Mouse (Mus musculus) lung, postnatal 10 days (tissue): ENCODE data around the gene Adcy10.

Source experiments
- DNase-seq: peaks from one replicate; pipeline ENCODE4 v3.0.0; 2021

Gene Adcy10

GRCm38 (mm10) chr1:165484688-165485233 is at the start of gene Adcy10:
Gene Adcy10, plus strand, starts transcription at chr1:165485183.
- no peak for DNase-seq

DNA sequence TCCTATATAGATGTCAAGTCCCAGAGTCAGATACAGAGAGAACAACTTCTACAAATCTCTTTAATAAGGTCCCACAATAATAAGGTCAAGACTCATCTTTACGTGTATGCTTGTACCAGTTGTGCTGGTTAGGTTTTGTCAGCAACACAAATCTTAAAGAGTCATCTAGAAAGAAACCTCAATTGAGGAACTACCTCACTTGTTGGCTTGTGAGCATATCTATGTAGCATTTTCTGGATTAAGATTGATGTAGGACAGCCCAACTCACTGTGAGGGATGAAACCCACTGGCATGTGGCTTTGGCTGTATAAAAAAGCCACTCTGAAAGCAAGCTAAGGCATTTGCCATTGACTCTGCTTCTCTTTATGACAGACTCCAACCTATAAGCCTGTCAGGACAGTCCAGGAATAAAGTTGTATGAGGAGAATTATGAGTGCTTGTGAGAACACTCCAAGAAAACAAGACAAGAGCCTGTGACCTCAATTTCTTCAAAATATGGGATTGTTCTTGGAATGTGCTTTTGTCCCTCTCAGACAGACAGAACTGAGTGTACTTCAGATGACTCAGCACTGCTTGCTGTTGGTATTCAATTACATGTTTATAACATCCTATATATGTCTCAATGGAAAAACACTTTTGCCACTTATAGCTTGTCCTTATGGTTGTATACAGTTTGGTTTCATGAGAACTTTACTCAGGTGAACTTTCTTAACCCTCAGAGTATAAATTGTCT is 46.5 kb upstream of the Adcy10 start:
- DNase-seq, result no peak

DNA sequence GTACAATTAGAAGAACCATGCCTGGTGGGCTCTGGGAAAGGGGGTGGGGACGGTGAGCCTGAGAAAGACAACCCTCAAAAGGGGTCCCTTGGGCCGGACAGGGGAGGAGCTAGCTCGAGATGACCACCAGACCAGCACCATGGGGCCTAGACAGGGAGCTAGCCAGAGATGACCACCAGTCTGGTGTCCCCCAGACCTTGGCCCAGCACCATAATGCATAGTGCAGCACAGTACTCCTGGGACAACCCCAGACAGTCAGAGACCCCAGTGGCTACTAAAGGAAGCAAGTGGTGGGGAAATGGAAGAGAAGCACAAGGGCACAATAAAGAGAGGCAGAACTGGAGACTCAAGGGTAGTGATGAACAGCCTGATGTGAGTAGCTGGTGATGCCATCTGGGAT is 44.2 kb upstream of the Adcy10 start:
- no peak for DNase-seq

- DNase-seq, result no peak
Observed at GRCm38 (mm10) chr1:165441201-165441600, 43.8 kb upstream of the Adcy10 start.

DNA sequence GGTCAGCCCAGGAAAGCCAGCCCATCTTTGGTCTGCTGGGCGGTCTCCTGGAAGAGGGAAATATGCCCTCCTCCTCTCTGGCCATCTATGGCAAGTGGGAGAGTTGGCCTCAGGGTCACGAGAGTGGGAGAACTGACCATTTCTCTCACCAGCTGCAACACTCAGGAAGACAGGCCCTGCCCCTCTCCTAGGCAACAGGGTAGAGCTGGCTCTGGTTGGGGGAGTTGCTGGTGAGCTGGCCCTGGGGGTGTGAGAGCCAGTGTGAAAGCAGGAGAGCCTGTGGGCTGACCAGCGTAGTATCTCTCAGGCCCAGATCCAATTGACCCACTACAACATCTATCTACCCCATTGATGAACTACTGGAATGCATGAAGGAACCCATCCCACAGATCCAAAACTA is 43.3 kb upstream of the Adcy10 start:
- DNase-seq, result no peak

DNA sequence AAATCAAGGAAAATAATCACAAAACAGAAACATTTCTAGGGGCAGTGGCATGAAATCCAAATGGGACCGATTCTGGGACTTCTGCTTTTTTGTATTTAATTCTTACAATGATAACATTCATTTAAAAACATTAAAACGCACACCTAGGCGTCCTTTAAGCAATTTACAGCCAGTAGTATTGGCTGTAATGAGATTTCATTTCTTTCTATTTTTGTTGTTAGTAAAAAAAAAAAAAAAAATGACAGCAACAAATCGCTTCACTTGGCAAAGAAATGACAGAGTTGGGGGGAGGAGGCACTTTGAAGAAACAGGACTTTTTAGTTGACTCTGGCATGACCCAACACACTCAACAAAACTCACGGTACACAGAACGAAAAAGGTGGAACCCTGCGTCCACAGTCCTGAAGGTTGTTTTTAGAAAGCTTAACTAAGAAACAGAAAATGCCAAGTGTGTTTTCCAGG is 25.9 kb upstream of the Adcy10 start:
- peak; percentile 40 for DNase-seq

- DNase-seq, result peak; percentile 64
Observed at GRCm38 (mm10) chr1:165459503-165460181, 25.3 kb upstream of the Adcy10 start.

GRCm38 (mm10) chr1:165460360-165460800 is 24.6 kb upstream of the Adcy10 start, which contains the start of the genes Dcaf6 and Mpc2:
Gene Dcaf6, minus strand, starts transcription at chr1:165460475.
Gene Mpc2, plus strand, starts transcription at chr1:165460637.
- DNase-seq, result peak; percentile 99

DNA sequence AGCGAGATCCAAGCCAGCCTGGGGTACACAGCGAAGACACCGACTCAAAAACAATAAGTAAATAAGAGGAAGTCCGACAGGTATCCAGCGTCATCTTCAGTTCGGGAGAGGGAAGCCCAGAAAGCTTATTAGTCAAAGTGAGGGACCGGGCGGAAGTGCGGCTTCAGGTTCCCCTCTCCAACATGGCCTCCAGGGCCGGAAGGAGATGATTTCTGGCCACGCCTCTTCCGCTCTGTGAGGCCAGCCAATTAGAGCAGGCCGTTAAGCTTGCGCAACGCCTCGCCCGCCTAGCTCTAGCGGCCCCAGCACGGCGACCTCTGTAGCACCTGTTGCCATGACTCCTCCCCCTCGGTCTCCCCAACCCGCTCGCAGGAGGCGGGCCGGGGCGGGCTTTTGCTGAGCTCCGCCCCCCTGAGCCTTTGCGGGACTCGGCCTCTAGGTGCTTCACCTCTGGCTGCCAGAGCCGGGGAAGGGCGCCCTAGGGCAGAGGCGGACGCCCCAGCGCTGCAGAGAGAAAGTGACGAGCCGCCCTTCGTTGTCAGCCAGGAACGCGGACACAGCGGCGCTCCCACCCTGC is 24.1 kb upstream of the Adcy10 start:
- DNase-seq, result peak; percentile 100

- DNase-seq, result peak; percentile 5
Observed at GRCm38 (mm10) chr1:165461681-165462080, 23.3 kb upstream of the Adcy10 start.

GRCm38 (mm10) chr1:165462861-165463260 is 22.1 kb upstream of the Adcy10 start:
- DNase-seq, result no peak

- DNase-seq, result no peak
Observed at GRCm38 (mm10) chr1:165464574-165464973, 20.4 kb upstream of the Adcy10 start.

GRCm38 (mm10) chr1:165468971-165469370 is 16.0 kb upstream of the Adcy10 start:
- no peak for DNase-seq

GRCm38 (mm10) chr1:165469717-165470116 is 15.3 kb upstream of the Adcy10 start:
- DNase-seq, result no peak

DNA sequence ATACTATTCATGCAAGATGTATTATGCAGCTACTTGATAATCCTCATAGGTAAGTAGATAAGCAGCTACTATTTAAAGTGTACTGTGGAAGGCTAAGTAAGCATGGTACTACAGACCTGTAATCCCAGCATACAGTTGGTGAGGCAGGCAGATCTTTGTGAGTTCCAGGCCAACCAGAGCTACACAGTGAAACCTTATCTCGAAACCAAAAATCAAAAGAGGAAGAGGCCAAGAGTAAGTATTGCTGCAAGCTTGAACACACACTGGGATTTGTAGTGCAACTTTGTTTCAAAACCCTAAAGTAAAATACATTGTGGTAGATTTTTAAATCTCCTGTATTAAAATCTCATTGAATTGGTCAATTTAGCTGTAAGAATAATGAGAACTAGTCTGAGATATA is 13.5 kb upstream of the Adcy10 start:
- no peak for DNase-seq

- DNase-seq, result no peak
Observed at GRCm38 (mm10) chr1:165486108-165486507, 1.1 kb downstream of the Adcy10 start.

- no peak for DNase-seq
Observed at GRCm38 (mm10) chr1:165489197-165489596, 4.2 kb downstream of the Adcy10 start.

GRCm38 (mm10) chr1:165498856-165499255 is 13.9 kb downstream of the Adcy10 start:
- DNase-seq, result peak; percentile 35

GRCm38 (mm10) chr1:165503307-165504024 is 18.5 kb downstream of the Adcy10 start:
- peak; percentile 68 for DNase-seq

DNA sequence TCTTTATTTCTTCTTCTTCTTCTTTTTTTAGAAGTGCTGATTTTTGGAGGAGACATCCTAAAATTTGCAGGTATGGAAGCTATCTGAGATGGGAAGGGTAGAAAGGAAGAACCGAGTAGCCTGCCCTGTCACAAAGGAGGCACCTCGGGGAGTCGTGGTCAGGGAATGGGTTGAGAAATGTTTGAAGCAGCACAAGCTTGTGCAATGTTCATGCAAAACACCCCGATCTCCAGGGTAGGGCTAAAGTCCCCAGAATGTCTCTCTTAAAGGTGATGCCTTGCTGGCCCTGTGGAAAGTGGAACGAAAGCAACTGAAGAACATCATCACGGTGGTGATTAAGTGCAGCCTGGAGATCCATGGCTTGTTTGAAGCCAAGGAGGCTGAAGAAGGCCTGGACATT is 21.3 kb downstream of the Adcy10 start:
- DNase-seq, result no peak

DNA sequence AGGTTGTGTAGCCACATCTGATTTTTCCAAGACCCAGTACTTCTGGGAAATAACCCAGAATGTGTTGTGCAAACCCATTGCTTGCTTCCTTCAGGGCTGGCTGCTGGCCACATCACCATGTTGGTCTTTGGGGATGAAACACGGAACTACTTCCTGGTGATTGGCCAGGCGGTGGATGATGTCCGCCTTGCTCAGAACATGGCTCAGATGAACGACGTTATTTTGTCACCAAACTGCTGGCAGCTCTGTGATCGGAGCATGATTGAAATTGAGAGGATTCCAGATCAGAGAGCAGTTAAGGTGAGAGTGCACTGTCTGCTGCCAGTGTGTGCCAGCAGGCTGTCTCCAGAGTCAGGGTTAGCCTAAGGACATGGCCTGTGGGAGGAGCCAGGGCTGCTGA is 25.2 kb downstream of the Adcy10 start:
- DNase-seq, result peak; percentile 39

- DNase-seq, result no peak
Observed at GRCm38 (mm10) chr1:165520716-165521115, 35.7 kb downstream of the Adcy10 start.
